Mouse (Mus musculus) brain, embryonic 18.5 days (tissue): ENCODE results near the gene Ppef2.
"Not testable (repeated sequence)": the region's sequence is repeated elsewhere in the genome, so short reads cannot be mapped to it uniquely, and the experiment has no call there.

ENCODE experiments used
- DNase-seq: peaks from one replicate; pipeline ENCODE4 v3.0.0-alpha.2; 2012; ENCODE audit warnings: low read depth, low spot score

Ppef2 gene

DNA sequence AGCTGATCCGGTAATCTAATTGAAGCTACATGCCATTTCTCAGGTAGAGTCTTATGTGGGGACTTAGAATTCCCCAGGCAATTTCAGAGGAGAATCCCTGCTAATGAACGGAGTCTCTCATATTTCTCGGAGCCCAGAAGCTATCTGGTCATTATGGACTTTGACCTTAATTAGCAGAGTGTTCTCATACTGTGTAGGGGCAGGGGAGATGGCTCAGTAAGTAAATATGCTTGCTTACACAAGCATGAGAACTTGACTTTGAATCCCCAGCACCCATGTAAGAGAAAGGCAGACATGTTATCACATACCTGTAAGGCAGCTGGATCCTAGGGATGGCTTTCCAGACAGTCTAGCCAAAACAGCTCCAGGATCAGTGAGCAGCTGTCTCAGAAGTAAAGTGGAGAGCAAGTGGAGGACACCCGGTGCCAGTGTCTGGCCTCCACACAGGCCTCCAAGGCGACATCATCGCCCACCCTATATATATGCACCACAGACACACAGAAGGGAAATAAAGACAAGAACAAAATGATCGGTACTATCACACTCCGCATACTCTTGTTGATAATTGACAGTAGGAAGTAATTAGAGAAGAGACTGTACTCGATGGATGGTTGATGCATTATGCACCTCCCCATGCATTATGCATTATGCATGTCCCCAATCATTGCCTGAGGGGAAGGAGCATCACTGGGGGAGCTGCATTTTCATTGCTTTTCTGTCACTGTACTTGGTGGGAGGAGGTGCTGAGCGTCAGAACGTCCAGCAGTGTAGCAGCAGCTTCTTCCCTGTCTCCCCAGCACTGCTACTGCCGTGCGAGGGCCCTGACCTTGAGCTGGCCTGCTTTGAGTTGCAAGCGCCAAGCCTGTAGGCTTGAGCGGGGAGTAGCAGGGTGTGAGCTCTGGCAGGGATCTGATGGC lies 58.9 kb downstream of the Ppef2 start:
- no peak for DNase-seq

DNA sequence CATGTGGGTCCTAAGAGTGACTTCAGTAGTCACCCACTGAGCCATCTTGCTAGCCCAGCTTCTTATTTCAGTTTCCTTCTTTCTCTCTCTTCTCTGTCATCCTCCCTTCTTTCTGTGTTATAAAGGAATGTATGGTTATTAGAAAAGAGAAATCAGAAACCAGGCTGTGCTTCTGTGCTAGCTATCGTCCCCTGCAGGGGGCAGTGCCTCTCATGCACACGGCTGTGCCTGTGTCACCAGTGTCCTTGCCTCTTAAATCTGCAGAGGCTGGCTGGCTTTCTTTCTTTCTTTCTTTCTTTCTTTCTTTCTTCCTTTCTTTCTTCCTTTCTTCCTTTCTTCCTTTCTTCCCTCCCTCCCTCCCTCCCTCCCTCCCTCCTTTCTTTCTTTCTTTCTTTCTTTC lies 60.4 kb downstream of the Ppef2 start:
- not testable (repeated sequence) for DNase-seq

GRCm38 (mm10) chr5:92188881-92189483 lies 67.1 kb downstream of the Ppef2 start:
- DNase-seq = no peak

GRCm38 (mm10) chr5:92183071-92183830 lies 72.8 kb downstream of the Ppef2 start:
- DNase-seq = no peak
